Mouse (Mus musculus) liver, postnatal 0 days (tissue): ENCODE data around the gene Sdccag8.

Experiments
- CTCF ChIP-seq: sonication (generic); IDR thresholded peaks from 2 replicates; pipeline ENCODE4 v1.5.1; 2016; ENCODE audit warnings: antibody characterized with exemption, low read depth
- EP300 ChIP-seq: IDR thresholded peaks from 2 replicates; pipeline ENCODE4 v1.6.1; 2016; ENCODE audit warnings: antibody characterized with exemption, low read depth, mild to moderate bottlenecking

DNA sequence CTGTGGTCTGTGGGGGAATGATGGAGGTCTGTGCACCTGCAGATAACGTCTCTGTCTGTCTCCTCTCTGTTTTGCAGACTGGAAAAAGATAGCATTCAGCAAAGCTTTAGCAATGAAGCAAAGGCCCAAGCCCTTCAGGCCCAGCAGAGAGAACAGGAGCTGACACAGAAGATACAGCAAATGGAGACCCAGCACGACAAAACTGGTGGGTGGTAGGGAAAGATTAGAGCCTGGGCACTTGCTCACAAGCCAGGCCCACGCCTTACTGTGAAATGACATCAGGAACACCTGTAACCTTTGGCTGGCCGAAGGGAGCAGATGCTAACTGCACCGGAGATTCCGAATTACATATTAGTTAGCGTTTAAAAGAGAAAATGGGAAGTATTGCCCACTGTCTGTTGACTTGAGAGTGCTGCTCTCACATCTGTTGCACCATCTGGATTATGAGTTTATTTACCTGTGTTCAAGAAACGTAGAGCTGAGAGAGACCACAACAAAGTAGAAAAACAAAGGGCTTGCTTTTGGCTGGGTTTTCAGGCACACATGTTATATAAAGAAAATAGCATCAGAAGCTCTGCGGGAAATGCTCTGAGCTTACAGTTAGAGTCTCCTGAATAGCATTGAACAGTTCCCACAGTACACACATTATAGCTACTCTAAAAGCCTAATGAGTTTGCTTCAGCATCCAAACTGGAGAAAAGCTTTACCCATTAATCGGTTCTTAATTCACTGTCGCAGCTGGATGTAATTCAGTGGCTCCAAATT is 131.8 kb downstream of the Sdccag8 start:
- TF ChIP-seq CTCF, result no peak
- no peak for TF ChIP-seq EP300
